Mouse (Mus musculus) liver, embryonic 14.5 days (tissue): ENCODE measurements around the gene Casp9. TPM values are rescaled to one million over a fixed set of nuclear protein-coding genes. Genes with fewer than 3 reads are reported as not detected.

Experiments used
- ATAC-seq: fragments of 200-750 bp; cut with Nextera tagmentation; 2 replicates; pipeline ENCODE4 v1.8.0; 2017; ENCODE audit warnings: moderate number of reproducible peaks, mild to moderate bottlenecking, moderate library complexity; ENCODE audit not compliant: insufficient read depth
- DNase-seq, 3 experiments: peaks; one replicate each; pipeline ENCODE4 v3.0.0-alpha.2; 2012 to 2013; ENCODE audit warnings: low read depth in 3 of 3, low spot score in 3 of 3
- H3K27ac ChIP-seq: fragments of 300-500 bp; sonication (generic); 2 replicates; pipeline ENCODE4 v1.5.1; 2014; ENCODE audit warnings: moderate library complexity, mild to moderate bottlenecking, control low read depth, inconsistent platforms
- H3K27me3 ChIP-seq: fragments of 300-500 bp; sonication (generic); 2 replicates; pipeline ENCODE4 v1.6.1; 2014; ENCODE audit warnings: mild to moderate bottlenecking, low read length, moderate library complexity; ENCODE audit not compliant: control insufficient read depth, insufficient read depth
- H3K36me3 ChIP-seq: fragments of 300-500 bp; sonication (generic); replicated peaks from 2 replicates; pipeline ENCODE4 v1.6.1; 2014; ENCODE audit warnings: low read depth; ENCODE audit not compliant: control insufficient read depth, insufficient read depth
- H3K4me1 ChIP-seq, 2 experiments: fragments of 200-500 bp in 1 of 2; fragments of 300-500 bp in 1 of 2; sonication (generic) in 1 of 2; replicated peaks; 2 replicates each; pipeline ENCODE4 v1.6.1; 2012 to 2014; ENCODE audit warnings: antibody characterized with exemption in 1 of 2, inconsistent platforms in 1 of 2, low read length in 1 of 2; ENCODE audit not compliant: control insufficient read depth in 2 of 2, insufficient read depth in 2 of 2
- H3K4me2 ChIP-seq: fragments of 300-500 bp; sonication (generic); 2 replicates; pipeline ENCODE4 v1.6.1; 2014; ENCODE audit warnings: low read depth, mild to moderate bottlenecking, control low read depth, moderate library complexity
- H3K4me3 ChIP-seq, 2 experiments: fragments of 200-500 bp in 1 of 2; fragments of 300-500 bp in 1 of 2; sonication (generic) in 1 of 2; 2 replicates each; pipeline ENCODE4 v1.5.1; 2012 to 2014; ENCODE audit warnings: low read depth in 2 of 2, low read length in 2 of 2, mild to moderate bottlenecking in 2 of 2, control low read depth in 1 of 2, inconsistent platforms in 1 of 2, moderate library complexity in 1 of 2; ENCODE audit not compliant: insufficient read depth in 1 of 2
- H3K9ac ChIP-seq: fragments of 300-500 bp; sonication (generic); replicated peaks from 2 replicates; pipeline ENCODE4 v1.6.1; 2014; ENCODE audit warnings: mild to moderate bottlenecking, control low read depth, moderate library complexity
- H3K9me3 ChIP-seq: fragments of 300-500 bp; sonication (generic); 2 replicates; pipeline ENCODE4 v1.6.1; 2016; ENCODE audit warnings: low read length, mixed read lengths; ENCODE audit not compliant: control insufficient read depth
- CTCF ChIP-seq: IDR thresholded peaks from 2 replicates; pipeline ENCODE4 v1.5.1; 2016; ENCODE audit warnings: antibody characterized with exemption, low read depth, control low read depth
- EP300 ChIP-seq: IDR thresholded peaks from 2 replicates; pipeline ENCODE4 v1.6.1; 2016; ENCODE audit warnings: antibody characterized with exemption, low read depth
- WGBS: fragments of 180-500 bp; shearing (Covaris S2); extraction: QIAGEN DNeasy Blood & Tissue Kit; methylation state at CpG from one replicate; pipeline ENCODE4 v1.1.7; 2014; ENCODE audit not compliant: insufficient replicate concordance; 5-methylcytosine and 5-hydroxymethylcytosine counted together
- polyA plus RNA-seq, 2 experiments: library from polyadenylated mRNA; depleted of rRNA in 1 of 2; stranded (reverse) in 1 of 2; unstranded in 1 of 2; fragments of >200 nt; fragmentation: Nextera tagmentation in 1 of 2; extraction: Ambion mirVana in 1 of 2; gene quantifications; 2 replicates each; pipeline versions ENCODE4 v1.2.1 to v1.2.3; 2012 to 2014

The Casp9 gene
- polyA plus RNA-seq, 2 experiments: 5.8 to 7.6 TPM

- no peak overlapping the region for H3K4me3 ChIP-seq
- H3K9me3 ChIP-seq: no peaks in the 10 kb centered on the region
- H3K4me2 ChIP-seq: no peak overlapping the region
- no peaks in the 10 kb centered on the region for H3K36me3 ChIP-seq
- H3K4me1 ChIP-seq: peaks cover 0 to 5% of the 10 kb centered on the region in 2 experiments; a peak in 1 of 4 replicates
- no peak for TF ChIP-seq EP300
- TF ChIP-seq CTCF: no peak
- H3K27ac ChIP-seq: no peak overlapping the region
- WGBS: 65% methylated on average over 2 of the region's 2 CpGs
- H3K27me3 ChIP-seq: no peaks in the 10 kb centered on the region
- ATAC-seq (no peak), DNase-seq (no peak)
- H3K9ac ChIP-seq: no peak overlapping the region
Measured at GRCm38 (mm10) chr4:141827401-141827800, 34.0 kb downstream of the Casp9 start.

GRCm38 (mm10) chr4:141828177-141828576 is 34.8 kb downstream of the Casp9 start:
- Histone ChIP-seq H3K4me3 (no peak overlapping the region), H3K27ac (no peak overlapping the region), H3K4me2 (no peak overlapping the region), H3K27me3 (no peaks in the 10 kb centered on the region), H3K9me3 (no peaks in the 10 kb centered on the region), H3K4me1 (0 out of 4 replicates have a peak, but pooled peaks cover 0 to 1% of the 10 kb centered on the region in 2 experiments), H3K36me3 (no peaks in the 10 kb centered on the region), H3K9ac (no peak overlapping the region)
- 38% methylated on average over 4 of the region's 4 CpGs for WGBS
- TF ChIP-seq EP300 (no peak), CTCF (no peak)
- DNase-seq (no peak), ATAC-seq (no peak)

- DNase-seq (no peak), ATAC-seq (no peak)
- 59% methylated on average over 11 of the region's 11 CpGs for WGBS
- Histone ChIP-seq H3K4me3 (no peak overlapping the region), H3K36me3 (no peaks in the 10 kb centered on the region), H3K27me3 (no peaks in the 10 kb centered on the region), H3K4me1 (no peaks in the 10 kb centered on the region), H3K4me2 (no peak overlapping the region), H3K9ac (no peak overlapping the region), H3K9me3 (no peaks in the 10 kb centered on the region), H3K27ac (no peak overlapping the region)
- TF ChIP-seq EP300: no peak
- no peak for TF ChIP-seq CTCF
Measured at GRCm38 (mm10) chr4:141830381-141830780, 37.0 kb downstream of the Casp9 start.

- 63% methylated on average over 7 of the region's 7 CpGs for WGBS
- DNase-seq (no peak), ATAC-seq (no peak)
- Histone ChIP-seq H3K4me2 (no peak overlapping the region), H3K36me3 (no peaks in the 10 kb centered on the region), H3K27me3 (no peaks in the 10 kb centered on the region), H3K4me3 (no peak overlapping the region), H3K4me1 (no peaks in the 10 kb centered on the region), H3K9ac (no peak overlapping the region), H3K9me3 (no peaks in the 10 kb centered on the region), H3K27ac (no peak overlapping the region)
- TF ChIP-seq CTCF (no peak), EP300 (no peak)
Measured at GRCm38 (mm10) chr4:141831361-141831760, 37.9 kb downstream of the Casp9 start.

DNA sequence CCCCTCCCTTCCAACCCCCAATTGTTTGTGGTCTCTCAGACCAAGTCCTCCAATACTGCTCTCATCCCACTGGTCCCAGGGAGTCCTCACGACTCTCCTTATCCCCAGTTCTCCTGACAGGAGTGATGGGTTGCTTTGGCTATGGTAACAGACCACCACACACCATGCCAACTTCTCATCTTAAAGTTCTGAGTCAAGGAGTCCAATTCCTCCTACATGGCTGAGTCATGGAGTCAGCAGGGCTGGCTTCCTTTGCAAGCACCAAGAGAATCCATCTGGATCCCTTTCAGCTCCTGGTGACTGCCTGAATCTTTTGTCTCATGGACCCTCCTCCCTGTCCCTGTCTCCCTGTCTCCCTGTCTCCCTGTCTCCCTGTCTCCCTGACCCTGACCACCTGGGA is 40.5 kb downstream of the Casp9 start:
- H3K9ac ChIP-seq: no peak overlapping the region
- no peak overlapping the region for H3K4me2 ChIP-seq
- no peak for TF ChIP-seq EP300
- TF ChIP-seq CTCF: no peak
- H3K27ac ChIP-seq: no peak overlapping the region
- H3K4me3 ChIP-seq: no peak overlapping the region
- WGBS: 32% methylated on average over 1 of the region's 1 CpGs
- H3K9me3 ChIP-seq: no peaks in the 10 kb centered on the region
- H3K4me1 ChIP-seq: no peaks in the 10 kb centered on the region
- H3K27me3 ChIP-seq: no peaks in the 10 kb centered on the region
- H3K36me3 ChIP-seq: no peaks in the 10 kb centered on the region
- DNase-seq (no peak), ATAC-seq (no peak)
